Mouse (Mus musculus) hindbrain, embryonic 11.5 days (tissue): ENCODE measurements at regions not wholly inside any gene's neighbourhood (a gene's known extent, or its start where the extent isn't known, plus 50 kb on each side); places are given as distances from the start of the nearest gene placed in this dataset.
"Not testable (repeated sequence)": the region's sequence is repeated elsewhere in the genome, so short reads cannot be mapped to it uniquely, and the experiment has no call there.

Source experiments
- ATAC-seq: fragments of 200-750 bp; cut with Nextera tagmentation; 2 replicates; pipeline ENCODE4 v1.8.0; 2017; ENCODE audit warnings: mild to moderate bottlenecking, moderate TSS enrichment, moderate library complexity; ENCODE audit not compliant: low FRiP score
- DNase-seq: peaks from one replicate; pipeline ENCODE4 v3.0.0-alpha.2; 2015; ENCODE audit warnings: low spot score
- H3K27ac ChIP-seq: fragments of 300-500 bp; sonication (generic); 2 replicates; pipeline ENCODE4 v1.5.1; 2014; ENCODE audit warnings: mild to moderate bottlenecking, low read depth, low read length
- H3K27me3 ChIP-seq: fragments of 300-500 bp; sonication (generic); 2 replicates; pipeline ENCODE4 v1.6.1; 2014; ENCODE audit warnings: mild to moderate bottlenecking, low read length, moderate library complexity, mixed read lengths; ENCODE audit not compliant: control insufficient read depth, insufficient read depth
- H3K36me3 ChIP-seq: fragments of 300-500 bp; sonication (generic); 2 replicates; pipeline ENCODE4 v1.6.1; 2014; ENCODE audit warnings: mild to moderate bottlenecking, low read length, moderate library complexity, mixed read lengths; ENCODE audit not compliant: control insufficient read depth, insufficient read depth
- H3K4me1 ChIP-seq: fragments of 300-500 bp; sonication (generic); replicated peaks from 2 replicates; pipeline ENCODE4 v1.6.1; 2014; ENCODE audit warnings: low read length, mixed read lengths; ENCODE audit not compliant: control insufficient read depth, insufficient read depth
- H3K4me2 ChIP-seq: fragments of 300-500 bp; sonication (generic); replicated peaks from 2 replicates; pipeline ENCODE4 v1.6.1; 2014; ENCODE audit warnings: mild to moderate bottlenecking, low read depth, low read length
- H3K4me3 ChIP-seq: fragments of 300-500 bp; sonication (generic); 2 replicates; pipeline ENCODE4 v1.5.1; 2014; ENCODE audit warnings: low read depth, low read length
- H3K9ac ChIP-seq: fragments of 300-500 bp; sonication (generic); 2 replicates; pipeline ENCODE4 v1.6.1; 2014; ENCODE audit warnings: low read depth, low read length
- H3K9me3 ChIP-seq: fragments of 300-500 bp; sonication (generic); 2 replicates; pipeline ENCODE4 v1.6.1; 2016; ENCODE audit warnings: low read length; ENCODE audit not compliant: control insufficient read depth
- WGBS: fragments of 180-500 bp; shearing (Covaris S2); extraction: QIAGEN DNeasy Blood & Tissue Kit; methylation state at CpG from one replicate; pipeline ENCODE4 v1.1.7; 2014; 5-methylcytosine and 5-hydroxymethylcytosine counted together

- no peak for ATAC-seq
- no peak for DNase-seq
- H3K4me3 ChIP-seq = no peak overlapping the region
- H3K27ac ChIP-seq = no peak overlapping the region
- no peaks in the 10 kb centered on the region for H3K9me3 ChIP-seq
- H3K36me3 ChIP-seq = no peaks in the 10 kb centered on the region
- no peak overlapping the region for H3K9ac ChIP-seq
- WGBS = 84% methylated on average over 3 of the region's 3 CpGs
- no peaks in the 10 kb centered on the region for H3K4me1 ChIP-seq
- no peaks in the 10 kb centered on the region for H3K27me3 ChIP-seq
- H3K4me2 ChIP-seq = no peak overlapping the region
Measured at GRCm38 (mm10) chr3:120416634-120417033, 632.4 kb upstream of the Ptbp2 start.

DNA sequence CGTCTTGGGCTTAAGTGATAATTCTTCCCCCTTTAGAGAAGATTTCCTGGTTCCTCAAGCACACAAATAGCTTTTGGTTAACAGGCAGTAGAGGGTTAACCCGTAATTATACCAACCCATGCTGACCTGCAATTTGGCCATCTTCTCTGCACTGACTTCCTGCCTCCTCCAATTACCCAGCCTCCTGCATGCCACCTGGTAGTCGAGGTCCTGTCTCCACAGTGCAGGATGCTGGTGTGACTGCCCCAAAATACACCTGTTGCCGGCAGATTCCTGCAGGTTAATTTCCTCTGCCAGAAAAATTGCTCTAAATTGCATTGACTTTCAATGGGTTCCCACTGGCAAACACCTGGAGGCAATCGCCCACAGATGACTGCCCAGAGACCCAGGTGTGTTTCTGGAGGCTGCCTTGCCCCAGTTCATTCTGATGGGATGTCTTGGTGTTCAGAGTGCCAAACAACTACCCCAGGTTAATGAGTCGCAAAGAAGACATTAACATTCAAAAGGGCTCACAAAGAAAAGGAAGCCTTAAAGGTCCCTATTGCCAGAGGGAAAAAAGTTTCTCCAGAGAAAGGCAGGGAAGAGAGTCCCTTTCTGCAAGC, 591.5 kb upstream of the Ptbp2 start:
- no peak for DNase-seq
- WGBS = 31% methylated on average over 6 of the region's 6 CpGs

DNA sequence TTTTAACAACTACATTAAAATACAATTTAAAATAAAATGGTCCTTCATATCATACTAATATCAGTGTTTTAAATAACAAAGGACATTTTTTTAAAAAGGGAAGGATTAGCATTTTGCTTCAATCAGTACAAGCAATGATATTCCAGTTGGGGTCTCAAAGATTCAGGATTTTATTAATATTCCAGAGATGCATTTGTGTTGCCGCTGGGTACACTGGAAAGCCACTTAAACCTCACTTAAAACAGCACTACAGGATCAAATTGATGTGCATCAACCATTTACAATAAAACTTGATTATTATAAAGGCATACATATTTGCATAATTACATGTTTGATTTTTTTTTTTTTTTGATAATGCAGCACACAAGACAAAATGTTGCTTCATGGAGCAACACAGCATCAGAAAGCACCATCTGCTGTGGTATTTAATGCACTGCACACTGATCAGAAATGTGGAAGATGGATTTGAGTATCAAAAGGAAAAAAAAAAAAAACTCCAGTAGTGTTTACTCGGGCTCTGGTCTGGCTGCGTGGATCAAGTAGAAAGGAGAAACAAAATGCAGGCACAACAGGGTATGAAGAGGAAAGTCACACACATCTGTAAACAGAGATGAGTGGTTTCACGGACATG, 558.6 kb upstream of the Ptbp2 start:
- H3K4me2 ChIP-seq = no peak overlapping the region
- DNase-seq = no peak
- H3K4me3 ChIP-seq = no peak overlapping the region
- H3K36me3 ChIP-seq = no peaks in the 10 kb centered on the region
- no peaks in the 10 kb centered on the region for H3K9me3 ChIP-seq
- WGBS = 72% methylated on average over 4 of the region's 4 CpGs
- no peak overlapping the region for H3K27ac ChIP-seq
- H3K9ac ChIP-seq = no peak overlapping the region
- H3K27me3 ChIP-seq = no peaks in the 10 kb centered on the region
- no peak for ATAC-seq
- no peaks in the 10 kb centered on the region for H3K4me1 ChIP-seq

More for the DNA sequence above, 591.5 kb upstream of the Ptbp2 start:
- Histone ChIP-seq H3K36me3 (no peaks in the 10 kb centered on the region), H3K9me3 (no peaks in the 10 kb centered on the region), H3K27me3 (no peaks in the 10 kb centered on the region), H3K9ac (no peak overlapping the region), H3K27ac (no peak overlapping the region), H3K4me1 (no peaks in the 10 kb centered on the region), H3K4me3 (no peak overlapping the region), H3K4me2 (no peak overlapping the region)
- ATAC-seq = no peak

DNA sequence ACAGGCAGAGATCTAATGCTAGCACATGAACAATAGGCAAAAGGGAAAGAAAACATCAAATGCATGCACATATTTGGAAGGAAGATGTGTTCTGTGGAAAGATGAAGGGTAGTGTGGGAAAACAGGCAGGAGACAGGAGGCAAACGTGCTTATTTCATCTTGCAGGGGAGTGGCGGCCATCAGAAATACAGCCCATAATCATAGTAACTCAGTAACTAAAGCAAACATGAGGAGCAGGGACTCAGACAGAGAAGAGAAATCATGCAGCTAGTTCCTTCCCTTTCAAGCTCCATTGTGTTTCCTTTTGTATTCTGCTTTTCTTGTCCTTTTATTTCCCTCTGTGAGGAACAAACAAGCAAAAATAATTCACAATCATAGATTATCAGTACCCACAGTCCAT, 557.6 kb upstream of the Ptbp2 start:
- H3K36me3 ChIP-seq = no peaks in the 10 kb centered on the region

GRCm38 (mm10) chr3:120335843-120336585, 551.7 kb upstream of the Ptbp2 start:
- 76% methylated on average over 7 of the region's 7 CpGs for WGBS
- Histone ChIP-seq H3K36me3 (no peaks in the 10 kb centered on the region), H3K27ac (no peak overlapping the region), H3K9ac (no peak overlapping the region), H3K4me3 (no peak overlapping the region), H3K4me2 (no peak overlapping the region), H3K4me1 (no peaks in the 10 kb centered on the region), H3K9me3 (no peaks in the 10 kb centered on the region), H3K27me3 (no peaks in the 10 kb centered on the region)
- DNase-seq (no peak), ATAC-seq (no peak)

More for the DNA sequence above, 557.6 kb upstream of the Ptbp2 start:
- 69% methylated on average over 2 of the region's 2 CpGs for WGBS
- Histone ChIP-seq H3K4me1 (no peaks in the 10 kb centered on the region), H3K4me3 (no peak overlapping the region), H3K4me2 (no peak overlapping the region), H3K27ac (no peak overlapping the region), H3K9ac (no peak overlapping the region), H3K27me3 (no peaks in the 10 kb centered on the region), H3K9me3 (no peaks in the 10 kb centered on the region)
- DNase-seq = no peak
- no peak for ATAC-seq

- not testable (repeated sequence) for H3K36me3 ChIP-seq, ATAC-seq, H3K4me3 ChIP-seq, H3K27ac ChIP-seq, H3K4me2 ChIP-seq, H3K9me3 ChIP-seq, H3K9ac ChIP-seq, H3K27me3 ChIP-seq, H3K4me1 ChIP-seq
- WGBS = 97% methylated on average over 3 of the region's 3 CpGs
- peak; percentile 35 for DNase-seq
Measured at GRCm38 (mm10) chr3:120307042-120307441, 522.8 kb upstream of the Ptbp2 start.

DNA sequence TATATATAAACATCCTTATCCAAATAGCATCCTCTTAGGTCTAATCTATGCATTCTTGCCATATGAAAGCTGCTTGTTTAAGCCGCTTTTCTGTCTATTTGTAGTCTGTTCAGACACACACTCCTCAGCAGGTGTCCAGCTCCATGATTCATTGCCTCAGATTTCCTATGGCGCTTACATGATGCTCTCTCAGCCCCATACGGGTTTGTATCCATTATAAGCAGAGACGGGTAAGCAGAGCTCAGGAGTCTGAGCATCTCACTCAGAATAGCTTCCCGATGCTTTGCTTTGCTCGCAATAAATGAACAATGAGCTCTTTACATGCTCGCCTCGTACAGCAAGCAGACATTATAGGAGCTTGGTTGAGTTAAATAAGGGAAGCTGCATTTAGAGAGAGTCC, 521.3 kb upstream of the Ptbp2 start:
- no peaks in the 10 kb centered on the region for H3K27me3 ChIP-seq
- ATAC-seq (peak; percentile 76; the same call in 1 of the 2 replicates), DNase-seq (peak; percentile 14)
- H3K4me1 ChIP-seq = no peaks in the 10 kb centered on the region
- no peak overlapping the region for H3K4me3 ChIP-seq
- no peaks in the 10 kb centered on the region for H3K9me3 ChIP-seq
- no peaks in the 10 kb centered on the region for H3K36me3 ChIP-seq
- H3K9ac ChIP-seq = no peak overlapping the region
- H3K27ac ChIP-seq = no peak overlapping the region
- 60% methylated on average over 8 of the region's 8 CpGs for WGBS
- H3K4me2 ChIP-seq = no peak overlapping the region
